Mouse (Mus musculus): ENCODE measurements at regions not wholly inside any gene's neighbourhood (a gene's known extent, or its start where the extent isn't known, plus 50 kb on each side); places are given as distances from the start of the nearest gene placed in this dataset.
"Not testable (repeated sequence)": the region's sequence is repeated elsewhere in the genome, so short reads cannot be mapped to it uniquely, and the experiment has no call there.

DNA sequence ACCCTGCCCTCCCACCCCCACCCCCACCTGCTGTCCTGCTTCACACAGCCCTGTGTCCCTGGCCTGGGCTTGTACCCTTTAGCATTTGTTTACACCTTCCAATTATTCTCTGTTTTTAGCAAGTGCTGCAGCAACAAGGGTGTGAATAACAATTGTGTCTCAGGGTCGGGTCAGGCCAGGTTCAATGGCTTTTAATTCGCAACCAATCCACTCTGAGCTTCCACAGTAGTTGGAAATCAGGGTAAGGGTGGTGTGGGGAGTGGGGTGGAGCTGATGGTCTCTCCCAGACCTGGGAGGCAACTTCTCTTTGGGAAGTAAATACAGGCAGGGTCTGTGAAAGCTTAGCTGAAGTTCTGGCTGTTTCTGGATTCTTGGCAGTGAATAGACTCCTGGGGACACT lies 214.4 kb downstream of the 1700010I14Rik start:
- no peak for DNase-seq (ENCODE audit: low spot score)
- H3K4me2 ChIP-seq (ENCODE audit: low read depth, low read length) = no peak overlapping the region
- 21% methylated on average over 2 of the region's 2 CpGs for WGBS
- H3K9me3 ChIP-seq (replicated peaks; ENCODE audit: control insufficient read depth, low read length) = no peaks in the 10 kb centered on the region
- no peaks in the 10 kb centered on the region for H3K4me1 ChIP-seq (ENCODE audit: control insufficient read depth, insufficient read depth, low read length)
- H3K36me3 ChIP-seq (replicated peaks; ENCODE audit: control insufficient read depth, insufficient read depth, low read depth, low read length) = no peaks in the 10 kb centered on the region
- H3K27me3 ChIP-seq (ENCODE audit: control insufficient read depth, insufficient read depth, low read length) = no peaks in the 10 kb centered on the region
- ATAC-seq (replicated peaks; ENCODE audit: insufficient number of reproducible peaks, low FRiP score, low TSS enrichment, low read depth) = no peak
- H3K4me3 ChIP-seq (ENCODE audit: low read depth, low read length) = no peak overlapping the region
- no peak overlapping the region for H3K27ac ChIP-seq (replicated peaks; ENCODE audit: low read depth, low read length)
- no peak overlapping the region for H3K9ac ChIP-seq (replicated peaks; ENCODE audit: low read length)

DNA sequence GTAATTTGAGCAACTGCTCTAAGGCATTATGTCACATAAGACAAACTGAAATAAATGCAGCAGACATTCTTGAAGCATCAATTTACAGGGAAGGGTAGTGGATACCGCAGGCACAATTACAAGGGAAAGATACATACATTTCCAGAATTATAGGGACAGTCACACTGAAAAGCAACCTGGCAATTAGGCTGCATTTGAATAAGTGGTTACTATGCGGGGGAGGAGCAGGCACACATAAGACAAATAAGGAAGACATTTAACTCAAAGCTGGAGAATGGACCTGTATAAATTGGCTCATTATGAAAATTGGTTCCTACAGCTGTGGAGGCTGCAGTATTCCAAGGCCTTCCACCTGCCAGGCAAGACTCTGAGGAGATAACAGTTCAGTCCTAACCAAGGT lies 211.2 kb upstream of the Gm17728 start:
- no peak for ATAC-seq (replicated peaks; ENCODE audit: insufficient number of reproducible peaks, low FRiP score, low TSS enrichment, low read depth)
- Histone ChIP-seq H3K4me3 (ENCODE audit: low read depth, low read length) (no peak overlapping the region), H3K9me3 (replicated peaks; ENCODE audit: control insufficient read depth, low read length) (no peaks in the 10 kb centered on the region), H3K4me1 (ENCODE audit: control insufficient read depth, insufficient read depth, low read length) (no peaks in the 10 kb centered on the region), H3K27me3 (ENCODE audit: control insufficient read depth, insufficient read depth, low read length) (no peaks in the 10 kb centered on the region), H3K9ac (replicated peaks; ENCODE audit: low read length) (no peak overlapping the region), H3K4me2 (ENCODE audit: low read depth, low read length) (no peak overlapping the region), H3K36me3 (replicated peaks; ENCODE audit: control insufficient read depth, insufficient read depth, low read depth, low read length) (no peaks in the 10 kb centered on the region), H3K27ac (replicated peaks; ENCODE audit: low read depth, low read length) (no peak overlapping the region)
- WGBS = 73% methylated on average over 2 of the region's 2 CpGs
- DNase-seq (ENCODE audit: low spot score) = no peak

- WGBS = 85% methylated on average over 4 of the region's 4 CpGs
- Histone ChIP-seq H3K27me3 (ENCODE audit: control insufficient read depth, insufficient read depth, low read length) (no peaks in the 10 kb centered on the region), H3K27ac (replicated peaks; ENCODE audit: low read depth, low read length) (no peak overlapping the region), H3K4me1 (ENCODE audit: control insufficient read depth, insufficient read depth, low read length) (no peaks in the 10 kb centered on the region), H3K4me3 (ENCODE audit: low read depth, low read length) (no peak overlapping the region), H3K36me3 (replicated peaks; ENCODE audit: control insufficient read depth, insufficient read depth, low read depth, low read length) (no peaks in the 10 kb centered on the region), H3K9ac (replicated peaks; ENCODE audit: low read length) (no peak overlapping the region), H3K9me3 (replicated peaks; ENCODE audit: control insufficient read depth, low read length) (no peaks in the 10 kb centered on the region), H3K4me2 (ENCODE audit: low read depth, low read length) (no peak overlapping the region)
- DNase-seq (ENCODE audit: low spot score) = no peak
- ATAC-seq (replicated peaks; ENCODE audit: insufficient number of reproducible peaks, low FRiP score, low TSS enrichment, low read depth) = no peak
These were observed 198.8 kb upstream of the Gm17728 start for GRCm38 (mm10) chr17:9223097-9223496.

- WGBS = 53% methylated on average over 10 of the region's 10 CpGs
- ATAC-seq (replicated peaks; ENCODE audit: insufficient number of reproducible peaks, low FRiP score, low TSS enrichment, low read depth) = peak; percentile 29; the same call in 1 of the 2 replicates
These were observed 193.8 kb upstream of the Gm17728 start for GRCm38 (mm10) chr17:9227872-9228575.

DNA sequence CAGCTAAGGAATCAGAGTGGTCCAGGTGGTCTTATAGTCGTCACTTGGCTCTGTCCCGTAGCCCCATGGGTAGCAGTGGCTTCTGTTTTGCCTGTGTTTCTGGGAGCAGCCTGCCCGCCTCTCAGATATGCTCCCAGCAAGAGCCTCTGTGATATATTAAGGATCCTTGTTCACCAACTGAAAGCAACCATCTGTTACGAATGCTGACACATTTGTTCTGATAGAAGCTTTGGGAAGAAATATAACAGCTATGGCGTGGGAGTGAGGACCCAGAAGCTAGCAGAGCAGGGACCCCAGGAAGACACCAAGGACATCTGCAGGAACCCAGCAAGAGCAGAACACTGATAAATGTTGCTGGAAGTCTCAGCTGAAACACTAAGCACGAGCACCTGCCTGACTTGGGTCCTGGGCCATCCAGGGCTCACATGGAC lies 186.7 kb upstream of the Gm17728 start:
- WGBS = 78% methylated on average over 6 of the region's 6 CpGs
- Histone ChIP-seq H3K9me3 (replicated peaks; ENCODE audit: control insufficient read depth, low read length) (no peaks in the 10 kb centered on the region), H3K27me3 (ENCODE audit: control insufficient read depth, insufficient read depth, low read length) (no peaks in the 10 kb centered on the region), H3K9ac (replicated peaks; ENCODE audit: low read length) (no peak overlapping the region), H3K27ac (replicated peaks; ENCODE audit: low read depth, low read length) (no peak overlapping the region), H3K36me3 (replicated peaks; ENCODE audit: control insufficient read depth, insufficient read depth, low read depth, low read length) (no peaks in the 10 kb centered on the region), H3K4me1 (ENCODE audit: control insufficient read depth, insufficient read depth, low read length) (no peaks in the 10 kb centered on the region), H3K4me2 (ENCODE audit: low read depth, low read length) (no peak overlapping the region), H3K4me3 (ENCODE audit: low read depth, low read length) (no peak overlapping the region)
- DNase-seq (ENCODE audit: low spot score) = no peak
- ATAC-seq (replicated peaks; ENCODE audit: insufficient number of reproducible peaks, low FRiP score, low TSS enrichment, low read depth) = no peak

More at GRCm38 (mm10) chr17:9227872-9228575, 193.8 kb upstream of the Gm17728 start:
- Histone ChIP-seq H3K27me3 (ENCODE audit: control insufficient read depth, insufficient read depth, low read length) (no peaks in the 10 kb centered on the region), H3K9me3 (replicated peaks; ENCODE audit: control insufficient read depth, low read length) (no peaks in the 10 kb centered on the region), H3K9ac (replicated peaks; ENCODE audit: low read length) (no peak overlapping the region), H3K4me3 (ENCODE audit: low read depth, low read length) (no peak overlapping the region), H3K27ac (replicated peaks; ENCODE audit: low read depth, low read length) (no peak overlapping the region), H3K36me3 (replicated peaks; ENCODE audit: control insufficient read depth, insufficient read depth, low read depth, low read length) (no peaks in the 10 kb centered on the region), H3K4me1 (ENCODE audit: control insufficient read depth, insufficient read depth, low read length) (no peaks in the 10 kb centered on the region), H3K4me2 (ENCODE audit: low read depth, low read length) (no peak overlapping the region)
- peak; percentile 75 for DNase-seq (ENCODE audit: low spot score)

DNA sequence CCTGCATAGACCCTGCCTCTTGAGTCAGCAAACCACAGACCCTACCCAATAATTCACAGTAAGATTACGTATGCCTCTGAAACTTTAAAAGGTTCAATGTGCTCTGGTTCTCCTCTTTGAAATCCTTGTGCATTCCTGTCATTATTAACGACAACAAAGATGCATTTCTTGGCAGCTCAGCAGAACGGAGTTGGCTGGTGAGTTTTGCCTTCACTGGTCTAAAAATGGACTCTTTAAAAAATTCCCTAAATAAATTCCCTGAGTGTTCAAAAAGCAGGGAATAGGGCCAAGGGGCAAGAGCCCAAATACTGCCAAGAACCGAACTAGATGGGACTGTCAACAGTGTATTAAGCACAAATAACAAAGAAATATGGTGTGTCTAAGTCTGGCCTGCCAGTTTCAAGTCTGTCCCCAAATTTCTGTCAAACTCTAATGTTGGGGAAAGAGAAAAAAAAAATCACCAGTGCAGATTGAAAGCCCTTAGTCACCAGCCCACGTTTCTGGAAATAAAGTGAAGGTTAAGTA lies 163.2 kb upstream of the Gm17728 start:
- Histone ChIP-seq H3K4me3 (ENCODE audit: low read depth, low read length) (no peak overlapping the region), H3K4me2 (ENCODE audit: low read depth, low read length) (no peak overlapping the region), H3K27me3 (ENCODE audit: control insufficient read depth, insufficient read depth, low read length) (no peaks in the 10 kb centered on the region), H3K9me3 (replicated peaks; ENCODE audit: control insufficient read depth, low read length) (no peaks in the 10 kb centered on the region), H3K27ac (replicated peaks; ENCODE audit: low read depth, low read length) (no peak overlapping the region), H3K4me1 (ENCODE audit: control insufficient read depth, insufficient read depth, low read length) (no peaks in the 10 kb centered on the region), H3K36me3 (replicated peaks; ENCODE audit: control insufficient read depth, insufficient read depth, low read depth, low read length) (no peaks in the 10 kb centered on the region), H3K9ac (replicated peaks; ENCODE audit: low read length) (no peak overlapping the region)
- DNase-seq (ENCODE audit: low spot score) (no peak), ATAC-seq (replicated peaks; ENCODE audit: insufficient number of reproducible peaks, low FRiP score, low TSS enrichment, low read depth) (no peak)
- 72% methylated on average over 5 of the region's 5 CpGs for WGBS

- no peak overlapping the region for H3K9ac ChIP-seq (replicated peaks; ENCODE audit: low read length)
- H3K36me3 ChIP-seq (replicated peaks; ENCODE audit: control insufficient read depth, insufficient read depth, low read depth, low read length) = no peaks in the 10 kb centered on the region
- H3K9me3 ChIP-seq (replicated peaks; ENCODE audit: control insufficient read depth, low read length) = no peaks in the 10 kb centered on the region
- H3K4me3 ChIP-seq (ENCODE audit: low read depth, low read length) = no peak overlapping the region
- no peak for ATAC-seq (replicated peaks; ENCODE audit: insufficient number of reproducible peaks, low FRiP score, low TSS enrichment, low read depth)
- no peaks in the 10 kb centered on the region for H3K4me1 ChIP-seq (ENCODE audit: control insufficient read depth, insufficient read depth, low read length)
- WGBS = 79% methylated on average over 3 of the region's 3 CpGs
- H3K27me3 ChIP-seq (ENCODE audit: control insufficient read depth, insufficient read depth, low read length) = no peaks in the 10 kb centered on the region
- no peak for DNase-seq (ENCODE audit: low spot score)
- H3K4me2 ChIP-seq (ENCODE audit: low read depth, low read length) = no peak overlapping the region
- H3K27ac ChIP-seq (replicated peaks; ENCODE audit: low read depth, low read length) = no peak overlapping the region
These were observed 153.1 kb upstream of the Gm17728 start for GRCm38 (mm10) chr17:9268776-9269175.

- not testable (repeated sequence) for DNase-seq (ENCODE audit: low spot score); H3K4me1 ChIP-seq (ENCODE audit: control insufficient read depth, insufficient read depth, low read length); H3K4me3 ChIP-seq (ENCODE audit: low read depth, low read length); H3K4me2 ChIP-seq (ENCODE audit: low read depth, low read length); H3K9ac ChIP-seq (replicated peaks; ENCODE audit: low read length); H3K9me3 ChIP-seq (replicated peaks; ENCODE audit: control insufficient read depth, low read length); H3K36me3 ChIP-seq (replicated peaks; ENCODE audit: control insufficient read depth, insufficient read depth, low read depth, low read length); H3K27ac ChIP-seq (replicated peaks; ENCODE audit: low read depth, low read length); H3K27me3 ChIP-seq (ENCODE audit: control insufficient read depth, insufficient read depth, low read length); ATAC-seq (replicated peaks; ENCODE audit: insufficient number of reproducible peaks, low FRiP score, low TSS enrichment, low read depth)
- 65% methylated on average over 2 of the region's 3 CpGs for WGBS
These were observed 143.8 kb upstream of the Gm17728 start for GRCm38 (mm10) chr17:9278046-9278445.

Measured in embryonic facial prominence, embryonic 11.5 days (tissue).